Mouse (Mus musculus) megakaryocyte, adult 5-6 weeks (primary cell): ENCODE results near the gene Defb47. TPM values are rescaled to one million over a fixed set of nuclear protein-coding genes. Genes with fewer than 3 reads are reported as not detected.

Experiments used
- total RNA-seq, 2 experiments: library from RNA; stranded (forward) in 1 of 2; stranded (reverse) in 1 of 2; fragments of 153-499, 151-499 nt in 1 of 2; fragments of 221-1000, 200-1000 nt in 1 of 2; gene quantifications; 2 replicates each; pipeline versions ENCODE4 v1.2.3 to v1.2.4; 2015 to 2017

Gene Defb47
- total RNA-seq, 2 experiments from 2014 or later: not detected

Other genes starting within 250 kb of the Defb47 start
- 37.5 and 53.5 TPM in 2 replicates for gene Ints6, start 236.9 kb upstream of the Defb47 start, total RNA-seq (2015)
- 44.8 and 52.9 TPM in 2 replicates for gene Ints6, start 236.9 kb upstream of the Defb47 start, total RNA-seq (2017)
- 35.4 and 35.8 TPM in 2 replicates for gene Wdfy2, start 160.4 kb upstream of the Defb47 start, total RNA-seq (2015)
- 45.7 and 51.7 TPM in 2 replicates for gene Wdfy2, start 160.4 kb upstream of the Defb47 start, total RNA-seq (2017)
- gene Defb48, start 13.6 kb upstream of the Defb47 start, total RNA-seq (2015): not detected in 2 replicates
- gene Defb48, start 13.6 kb upstream of the Defb47 start, total RNA-seq (2017): not detected in 2 replicates
- not detected in 2 replicates for gene Defb43, start 13.7 kb downstream of the Defb47 start, total RNA-seq (2015)
- not detected in 2 replicates for gene Defb43, start 13.7 kb downstream of the Defb47 start, total RNA-seq (2017)
- gene Defb42, start 48.9 kb downstream of the Defb47 start, total RNA-seq (2015): not detected in 2 replicates
- gene Defb42, start 48.9 kb downstream of the Defb47 start, total RNA-seq (2017): not detected in 2 replicates
- not detected in 2 replicates for gene Defb30, start 51.9 kb downstream of the Defb47 start, total RNA-seq (2015)
- gene Defb30, start 51.9 kb downstream of the Defb47 start, total RNA-seq (2017): not detected in 2 replicates